Mouse (Mus musculus) heart, embryonic 16.5 days (tissue): Measurements from ENCODE around the gene Pex11g. TPM values are rescaled to one million over a fixed set of nuclear protein-coding genes. Genes with fewer than 3 reads are reported as not detected.
A peak's percentile ranks its signal among the peaks of the same experiment; 100 is the strongest.

Experiments
- ATAC-seq: fragments of 200-750 bp; cut with Nextera tagmentation; replicated peaks from 2 replicates; pipeline ENCODE4 v1.8.0; 2017; ENCODE audit warnings: moderate number of reproducible peaks; ENCODE audit not compliant: insufficient read depth, low FRiP score; ENCODE audit errors: extremely low read depth
- H3K27ac ChIP-seq: fragments of 300-500 bp; sonication (generic); 2 replicates; pipeline ENCODE4 v1.5.1; 2014; ENCODE audit warnings: mild to moderate bottlenecking, low read length, control low read depth, moderate library complexity
- H3K27me3 ChIP-seq: fragments of 300-500 bp; sonication (generic); 2 replicates; pipeline ENCODE4 v1.6.1; 2014; ENCODE audit warnings: low read length, mixed read lengths; ENCODE audit not compliant: control insufficient read depth, insufficient read depth
- H3K36me3 ChIP-seq: fragments of 300-500 bp; sonication (generic); 2 replicates; pipeline ENCODE4 v1.6.1; 2014; ENCODE audit not compliant: control insufficient read depth, insufficient read depth
- H3K4me1 ChIP-seq: fragments of 300-500 bp; sonication (generic); 2 replicates; pipeline ENCODE4 v1.6.1; 2014; ENCODE audit warnings: low read length, mixed read lengths; ENCODE audit not compliant: control insufficient read depth, insufficient read depth
- H3K4me2 ChIP-seq: fragments of 300-500 bp; sonication (generic); 2 replicates; pipeline ENCODE4 v1.6.1; 2014; ENCODE audit warnings: low read depth, mild to moderate bottlenecking, control low read depth, low read length
- H3K4me3 ChIP-seq: fragments of 300-500 bp; sonication (generic); 2 replicates; pipeline ENCODE4 v1.5.1; 2014; ENCODE audit warnings: mild to moderate bottlenecking, control low read depth, low read length
- H3K9ac ChIP-seq: fragments of 300-500 bp; sonication (generic); 2 replicates; pipeline ENCODE4 v1.6.1; 2014; ENCODE audit warnings: low read length, control low read depth
- H3K9me3 ChIP-seq: fragments of 300-500 bp; sonication (generic); replicated peaks from 2 replicates; pipeline ENCODE4 v1.6.1; 2016; ENCODE audit warnings: low read length; ENCODE audit not compliant: control insufficient read depth
- WGBS: fragments of 180-500 bp; shearing (Covaris S2); extraction: QIAGEN DNeasy Blood & Tissue Kit; methylation state at CpG from one replicate; pipeline ENCODE4 v1.1.7; 2014; 5-methylcytosine and 5-hydroxymethylcytosine counted together
- polyA plus RNA-seq: library from polyadenylated mRNA; unstranded; fragments of >200 nt; fragmentation: Nextera tagmentation; extraction: Ambion mirVana; gene quantifications from 2 replicates; pipeline ENCODE4 v1.2.1, GENCODE M21; 2015

The Pex11g gene
- polyA plus RNA-seq, 1 experiment from 2014 or later, result 5.3 TPM

DNA sequence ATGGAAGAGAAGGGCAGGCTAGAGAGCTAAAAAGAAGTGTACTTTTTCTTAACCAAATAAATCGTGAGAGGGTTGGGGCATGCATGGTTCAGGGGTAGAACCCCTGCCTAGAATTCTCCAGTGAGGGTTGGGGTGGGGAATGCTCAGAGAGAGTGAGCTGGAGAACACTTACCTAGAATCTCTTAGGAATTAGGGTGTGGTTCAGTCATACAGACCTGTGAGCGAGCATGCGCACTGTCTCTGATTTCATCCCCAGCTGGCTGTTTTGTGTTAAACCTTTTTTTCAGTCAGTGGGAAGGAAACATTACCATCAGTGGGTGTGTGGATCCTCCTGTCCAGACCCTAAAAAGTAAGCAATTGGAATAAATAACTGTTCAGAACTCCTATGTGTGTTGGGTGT lies 41.3 kb downstream of the Pex11g start:
- Histone ChIP-seq H3K27ac (no peak overlapping the region), H3K36me3 (peaks cover 10% of the 10 kb centered on the region), H3K4me2 (no peak overlapping the region), H3K27me3 (no peaks in the 10 kb centered on the region), H3K9ac (no peak overlapping the region), H3K4me1 (peaks cover 3% of the 10 kb centered on the region; the same call in 1 of the 2 replicates), H3K9me3 (no peaks in the 10 kb centered on the region), H3K4me3 (no peak overlapping the region)
- whole genome bisulfite sequencing, result 79% methylated on average over 3 of the region's 3 CpGs
- no peak for ATAC-seq

DNA sequence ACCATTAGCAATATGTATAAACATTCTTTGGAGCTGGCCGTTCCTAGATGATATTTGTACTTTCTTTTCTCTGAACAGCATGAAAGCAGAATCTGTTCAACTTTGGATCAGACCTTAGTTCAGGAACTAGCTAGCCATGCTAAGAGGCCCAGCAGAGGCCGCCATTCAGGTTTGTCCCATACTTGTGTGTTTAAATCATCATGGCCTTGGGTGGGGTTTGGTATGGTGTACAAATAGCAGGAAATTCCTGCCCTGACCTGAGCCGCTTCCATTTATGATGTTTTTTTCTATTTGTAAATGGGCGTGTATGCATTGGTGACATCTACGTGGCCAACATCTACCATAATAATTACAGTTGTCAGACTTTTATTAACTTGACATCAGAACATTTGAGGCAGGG lies 42.3 kb downstream of the Pex11g start:
- WGBS, result 82% methylated on average over 5 of the region's 5 CpGs
- H3K27ac ChIP-seq, result no peak overlapping the region
- H3K9me3 ChIP-seq, result no peaks in the 10 kb centered on the region
- no peak for ATAC-seq
- peaks cover 7% of the 10 kb centered on the region; the same call in 1 of the 2 replicates for H3K4me1 ChIP-seq
- H3K9ac ChIP-seq, result no peak overlapping the region
- peaks cover 8% of the 10 kb centered on the region for H3K36me3 ChIP-seq
- H3K4me3 ChIP-seq, result no peak overlapping the region
- H3K27me3 ChIP-seq, result no peaks in the 10 kb centered on the region
- H3K4me2 ChIP-seq, result no peak overlapping the region

DNA sequence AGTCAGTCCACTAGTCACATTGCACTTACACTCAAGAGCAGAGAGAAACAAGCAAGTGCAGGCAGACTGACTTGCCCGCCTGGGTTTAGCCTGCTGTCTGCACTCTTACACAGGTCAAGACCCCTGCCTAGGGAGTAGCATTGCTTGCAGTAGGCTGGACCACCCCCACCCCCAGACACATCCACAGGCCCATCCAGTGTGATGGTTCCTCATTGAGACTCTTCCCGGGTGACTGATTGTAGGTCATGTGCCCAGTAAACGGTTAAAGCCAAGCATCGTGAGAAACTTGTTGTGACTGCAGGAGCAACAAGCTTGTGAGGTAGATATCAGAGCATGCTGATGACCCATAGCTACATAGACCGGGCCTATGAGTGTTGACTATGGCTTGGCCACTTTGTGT lies 46.0 kb downstream of the Pex11g start:
- H3K4me3 ChIP-seq, result no peak overlapping the region
- 77% methylated on average over 5 of the region's 5 CpGs for WGBS
- H3K9me3 ChIP-seq, result no peaks in the 10 kb centered on the region
- H3K9ac ChIP-seq, result no peak overlapping the region
- H3K27ac ChIP-seq, result no peak overlapping the region
- no peak for ATAC-seq
- H3K36me3 ChIP-seq, result no peaks in the 10 kb centered on the region
- peaks cover 27% of the 10 kb centered on the region for H3K4me1 ChIP-seq
- no peak overlapping the region for H3K4me2 ChIP-seq
- H3K27me3 ChIP-seq, result no peaks in the 10 kb centered on the region

DNA sequence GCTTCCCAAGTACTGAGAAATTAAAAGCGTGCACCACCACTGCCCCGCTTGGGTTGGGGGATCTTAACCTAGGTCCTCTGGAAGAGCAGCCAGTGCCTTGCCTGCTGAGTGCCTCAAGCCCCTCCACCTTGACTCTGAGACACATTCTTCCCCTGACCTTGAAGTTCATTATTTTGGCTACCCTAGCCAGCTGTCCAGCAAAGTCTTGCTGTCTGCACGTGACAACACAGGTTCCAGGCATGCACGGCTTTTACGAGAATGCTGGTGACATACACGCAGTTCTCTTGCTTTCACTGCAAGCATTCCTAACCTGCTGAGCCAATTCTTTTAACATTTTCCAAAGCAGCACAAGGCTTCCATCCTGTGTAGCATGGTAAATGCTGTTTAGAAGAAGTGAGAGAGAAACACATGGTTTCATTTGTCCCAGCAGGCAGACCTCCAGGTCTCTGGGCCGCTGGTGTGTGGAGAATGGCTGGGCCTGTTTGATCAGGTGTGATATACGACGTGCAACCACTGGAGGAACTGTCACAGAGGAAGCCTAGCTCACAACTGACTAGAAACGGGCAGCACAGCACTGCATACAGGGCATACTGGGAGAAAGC lies 47.3 kb downstream of the Pex11g start:
- H3K27ac ChIP-seq, result peak overlapping the region; percentile 42
- peaks cover 29% of the 10 kb centered on the region for H3K4me1 ChIP-seq
- H3K9ac ChIP-seq, result peak overlapping the region; percentile 3; the same call in 1 of the 2 replicates
- H3K36me3 ChIP-seq, result no peaks in the 10 kb centered on the region
- 64% methylated on average over 10 of the region's 10 CpGs for WGBS
- no peak overlapping the region for H3K4me2 ChIP-seq
- H3K4me3 ChIP-seq, result no peak overlapping the region
- ATAC-seq, result no peak
- H3K9me3 ChIP-seq, result no peaks in the 10 kb centered on the region
- H3K27me3 ChIP-seq, result no peaks in the 10 kb centered on the region

DNA sequence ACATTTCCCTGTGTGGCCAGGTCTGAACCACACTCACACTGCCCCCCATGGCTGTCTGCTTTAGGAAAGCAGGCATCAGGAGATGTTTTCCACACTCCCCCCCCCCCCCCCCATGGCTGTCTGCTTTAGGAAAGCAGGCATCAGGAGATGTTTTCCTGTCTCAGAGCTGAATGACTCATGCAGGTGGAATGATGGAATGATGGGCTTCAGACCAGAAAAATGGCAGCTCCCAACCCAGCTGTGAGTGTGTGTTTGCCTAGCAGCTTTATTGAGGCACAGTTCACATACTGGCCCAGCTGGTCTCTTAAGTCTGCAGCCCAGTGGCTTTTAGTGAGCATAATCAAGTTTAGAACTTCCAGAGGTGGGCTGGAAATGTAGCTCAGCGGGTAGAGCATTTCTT lies 49.4 kb downstream of the Pex11g start:
- peak; percentile 34 for ATAC-seq
- Histone ChIP-seq H3K4me3 (no peak overlapping the region), H3K4me1 (peaks cover 35% of the 10 kb centered on the region), H3K27me3 (no peaks in the 10 kb centered on the region), H3K36me3 (no peaks in the 10 kb centered on the region), H3K27ac (peak overlapping the region; percentile 49), H3K9me3 (no peaks in the 10 kb centered on the region), H3K4me2 (no peak overlapping the region), H3K9ac (no peak overlapping the region)
- WGBS, result 68% methylated on average over 1 of the region's 1 CpGs

DNA sequence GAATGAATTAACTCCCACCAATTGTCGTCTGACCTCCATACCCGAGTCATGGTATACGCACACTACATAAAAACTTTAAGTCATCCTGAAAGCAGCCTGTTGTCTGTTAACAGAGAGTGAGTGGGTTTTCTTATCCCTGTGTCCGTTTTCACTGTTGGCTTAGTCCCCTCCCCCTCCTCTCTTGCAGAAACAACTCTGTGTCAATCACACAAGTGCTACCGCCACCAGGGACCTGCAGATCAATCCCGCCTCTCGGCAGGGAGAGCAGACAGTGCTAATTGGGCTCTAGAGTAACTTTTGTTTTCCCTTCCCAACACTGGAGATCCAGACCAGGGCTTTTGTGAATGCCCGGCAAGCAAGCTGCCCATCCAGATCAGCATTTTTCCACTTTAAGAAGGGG lies 50.0 kb downstream of the Pex11g start:
- Histone ChIP-seq H3K36me3 (no peaks in the 10 kb centered on the region), H3K9ac (no peak overlapping the region), H3K4me3 (no peak overlapping the region), H3K27ac (peak overlapping the region; percentile 48; the same call in 1 of the 2 replicates), H3K4me1 (peaks cover 35% of the 10 kb centered on the region), H3K27me3 (no peaks in the 10 kb centered on the region), H3K9me3 (no peaks in the 10 kb centered on the region), H3K4me2 (no peak overlapping the region)
- no peak for ATAC-seq
- 18% methylated on average over 8 of the region's 8 CpGs for WGBS

DNA sequence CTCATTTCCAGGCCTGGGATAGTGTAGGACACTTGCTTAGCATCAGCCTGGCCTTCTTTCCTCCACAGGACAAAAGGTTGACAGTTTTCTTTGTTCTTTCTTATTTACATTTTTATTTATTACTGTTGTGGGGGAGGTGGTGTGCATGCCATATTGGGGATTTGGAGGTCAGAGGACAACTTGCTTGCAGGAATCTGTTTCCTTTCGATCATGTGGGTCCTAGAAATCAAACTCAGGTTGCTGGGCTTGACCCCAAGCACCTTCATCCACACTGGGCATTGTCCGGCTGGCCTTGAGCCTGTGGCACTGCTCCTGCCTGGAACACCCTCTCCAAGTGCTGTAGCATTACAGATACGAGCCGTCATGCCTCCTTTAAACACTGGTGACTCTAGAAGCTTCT lies 50.6 kb downstream of the Pex11g start:
- H3K4me2 ChIP-seq, result no peak overlapping the region
- 44% methylated on average over 4 of the region's 4 CpGs for WGBS
- H3K27ac ChIP-seq, result no peak overlapping the region
- H3K9me3 ChIP-seq, result no peaks in the 10 kb centered on the region
- no peak overlapping the region for H3K9ac ChIP-seq
- H3K36me3 ChIP-seq, result no peaks in the 10 kb centered on the region
- H3K4me1 ChIP-seq, result peaks cover 40% of the 10 kb centered on the region
- no peaks in the 10 kb centered on the region for H3K27me3 ChIP-seq
- no peak for ATAC-seq
- H3K4me3 ChIP-seq, result no peak overlapping the region

DNA sequence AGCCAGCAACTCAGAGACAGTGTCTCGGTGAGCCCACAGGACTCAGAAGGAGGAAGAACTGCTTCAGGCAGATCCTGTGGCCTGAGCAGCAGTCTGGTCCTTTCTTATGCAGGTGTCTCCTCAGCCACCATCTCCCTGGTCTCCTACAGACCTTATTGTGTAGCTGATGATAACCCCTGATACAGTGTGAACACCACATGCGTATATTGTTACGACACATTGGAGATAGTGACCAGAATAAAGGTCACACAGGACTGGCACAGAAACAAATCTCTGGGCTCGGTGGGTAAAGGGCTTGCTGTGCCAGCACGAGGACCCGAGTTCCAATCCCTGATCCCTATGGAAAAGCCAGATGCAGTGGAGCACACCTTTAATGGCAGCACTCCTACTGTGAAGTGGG lies 51.8 kb downstream of the Pex11g start:
- Histone ChIP-seq H3K9me3 (no peaks in the 10 kb centered on the region), H3K27ac (no peak overlapping the region), H3K27me3 (no peaks in the 10 kb centered on the region), H3K4me3 (no peak overlapping the region), H3K4me1 (peaks cover 45% of the 10 kb centered on the region), H3K9ac (no peak overlapping the region), H3K4me2 (no peak overlapping the region), H3K36me3 (no peaks in the 10 kb centered on the region)
- no peak for ATAC-seq
- WGBS, result 85% methylated on average over 6 of the region's 6 CpGs

DNA sequence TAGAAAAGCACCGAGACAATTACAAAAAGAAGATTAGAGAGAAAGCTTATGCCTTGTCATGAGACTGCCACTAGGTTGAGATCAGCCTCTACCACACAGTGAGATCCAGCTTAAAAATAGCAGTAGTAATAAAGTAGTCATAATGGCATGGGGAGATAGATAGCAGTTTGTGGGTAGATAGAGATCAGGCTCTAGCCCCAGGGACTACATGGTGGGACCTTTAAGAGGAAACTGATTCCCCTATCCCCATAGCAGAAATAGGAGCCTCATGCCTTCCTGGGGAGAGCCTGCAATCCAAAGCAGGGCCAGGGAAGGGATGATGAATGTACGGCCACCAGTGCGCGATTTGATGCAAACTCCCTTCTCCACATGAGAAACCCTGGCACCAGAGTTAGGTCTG lies 52.2 kb downstream of the Pex11g start:
- Histone ChIP-seq H3K36me3 (no peaks in the 10 kb centered on the region), H3K9me3 (no peaks in the 10 kb centered on the region), H3K9ac (no peak overlapping the region), H3K27ac (no peak overlapping the region; the same call in 1 of the 2 replicates), H3K4me2 (no peak overlapping the region), H3K27me3 (no peaks in the 10 kb centered on the region), H3K4me1 (peaks cover 41% of the 10 kb centered on the region), H3K4me3 (no peak overlapping the region)
- no peak for ATAC-seq
- 64% methylated on average over 4 of the region's 4 CpGs for WGBS
